Mouse (Mus musculus) frontal cortex, adult (tissue): ENCODE data around the gene Oscp1.

Experiments used
- ATAC-seq: cut with Nextera tagmentation; 2 replicates; pipeline ENCODE4 v1.9.2; 2017; ENCODE audit warnings: mild to moderate bottlenecking, moderate library complexity, mixed read lengths; ENCODE audit not compliant: low TSS enrichment

The Oscp1 gene

GRCm38 (mm10) chr4:126110374-126111152 is 52.2 kb downstream of the Oscp1 start:
- ATAC-seq, result peak; percentile 62

GRCm38 (mm10) chr4:126111153-126111549 is 52.8 kb downstream of the Oscp1 start:
- ATAC-seq, result no peak

GRCm38 (mm10) chr4:126113243-126113642 is 54.9 kb downstream of the Oscp1 start:
- no peak for ATAC-seq

- no peak for ATAC-seq
Observed at GRCm38 (mm10) chr4:126113943-126114342, 55.6 kb downstream of the Oscp1 start.

- ATAC-seq, result no peak
Observed at GRCm38 (mm10) chr4:126115411-126115810, 57.0 kb downstream of the Oscp1 start.

GRCm38 (mm10) chr4:126115871-126116521 is 57.6 kb downstream of the Oscp1 start:
- ATAC-seq, result no peak

- ATAC-seq, result no peak
Observed at GRCm38 (mm10) chr4:126117116-126117515, 58.8 kb downstream of the Oscp1 start.

- ATAC-seq, result peak; percentile 80
Observed at GRCm38 (mm10) chr4:126118651-126119050, 60.3 kb downstream of the Oscp1 start.

GRCm38 (mm10) chr4:126119051-126119450 is 60.7 kb downstream of the Oscp1 start:
- ATAC-seq, result no peak

GRCm38 (mm10) chr4:126120052-126120451 is 61.7 kb downstream of the Oscp1 start:
- ATAC-seq, result no peak

- ATAC-seq, result no peak
Observed at GRCm38 (mm10) chr4:126120506-126120905, 62.1 kb downstream of the Oscp1 start.

- ATAC-seq, result peak; percentile 60
Observed at GRCm38 (mm10) chr4:126123309-126124040, 65.1 kb downstream of the Oscp1 start.

GRCm38 (mm10) chr4:126130502-126130901 is 72.1 kb downstream of the Oscp1 start:
- no peak for ATAC-seq

GRCm38 (mm10) chr4:126131290-126132121 is 73.1 kb downstream of the Oscp1 start:
- ATAC-seq, result peak; percentile 72

GRCm38 (mm10) chr4:126132636-126133264 is 74.4 kb downstream of the Oscp1 start:
- no peak for ATAC-seq

GRCm38 (mm10) chr4:126134236-126134635 is 75.9 kb downstream of the Oscp1 start:
- no peak for ATAC-seq

GRCm38 (mm10) chr4:126134639-126135038 is 76.3 kb downstream of the Oscp1 start:
- ATAC-seq, result no peak

- ATAC-seq, result no peak
Observed at GRCm38 (mm10) chr4:126137773-126138172, 79.4 kb downstream of the Oscp1 start.

- ATAC-seq, result no peak
Observed at GRCm38 (mm10) chr4:126141021-126141420, 82.7 kb downstream of the Oscp1 start.
